Mouse (Mus musculus) kidney, postnatal 10 days (tissue): ENCODE measurements around the gene Ercc4.
A peak's percentile ranks its signal among the peaks of the same experiment; 100 is the strongest.

Experiments
- DNase-seq: peaks from one replicate; pipeline ENCODE4 v3.0.0; 2021; ENCODE audit warnings: mixed read lengths

Gene Ercc4

DNA sequence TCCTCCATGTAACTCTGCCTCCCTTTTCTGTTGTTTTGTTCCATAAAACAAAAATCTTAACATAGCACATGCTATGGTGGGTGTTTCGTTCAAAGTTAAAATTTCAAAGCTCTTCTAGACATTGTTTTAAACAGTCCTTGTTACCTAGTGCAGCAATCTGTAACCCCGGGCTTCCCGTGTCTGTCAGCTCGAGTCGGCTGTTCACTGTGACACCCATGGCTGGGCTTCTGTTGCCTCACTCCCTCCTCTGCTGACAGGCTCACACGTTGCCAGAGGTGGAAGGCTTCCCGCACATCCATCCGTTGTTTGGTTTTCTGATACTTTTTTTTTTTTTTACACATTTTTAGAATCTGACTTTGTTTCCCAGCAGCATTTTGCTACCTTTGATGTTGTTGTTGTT lies 40.5 kb downstream of the Ercc4 start:
- DNase-seq: no peak

DNA sequence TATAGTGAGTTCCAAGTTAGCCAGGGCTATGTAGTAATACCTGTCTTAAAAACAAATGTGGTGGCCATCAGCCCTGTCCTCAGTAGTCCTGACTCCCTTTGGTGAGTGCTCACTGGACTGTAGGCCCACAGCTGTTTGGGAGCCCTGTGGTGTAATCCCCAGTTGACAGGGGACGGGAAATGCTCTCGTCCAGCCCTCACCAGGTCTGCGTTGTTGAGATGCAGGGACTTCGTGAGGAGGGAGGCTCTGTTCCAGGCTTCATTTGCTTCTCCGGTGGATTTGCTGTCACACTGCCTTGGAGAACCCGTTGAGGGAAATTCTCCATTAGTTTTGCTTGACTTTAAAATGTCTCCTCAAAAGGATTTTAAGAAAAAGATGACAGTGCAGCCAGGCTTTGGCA lies 41.3 kb downstream of the Ercc4 start:
- no peak for DNase-seq

DNA sequence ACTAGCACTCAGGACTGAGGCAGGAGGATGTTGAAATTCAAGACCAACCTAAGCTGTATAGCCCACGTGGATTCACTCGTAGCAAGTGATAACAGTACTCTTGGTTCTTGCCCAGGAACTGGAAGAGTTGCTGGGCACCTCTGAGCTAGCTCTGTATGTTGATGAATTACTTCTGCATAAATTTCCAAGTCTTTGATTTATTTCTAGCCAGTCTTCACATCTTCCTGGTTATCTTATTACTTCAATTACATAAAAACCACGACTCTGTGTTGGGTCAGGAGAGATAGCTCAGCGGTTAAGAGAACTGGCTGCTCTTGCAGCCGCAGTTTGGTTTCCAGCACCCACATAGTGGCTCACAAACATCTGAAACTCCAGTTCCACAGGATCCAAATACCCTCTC lies 43.0 kb downstream of the Ercc4 start:
- no peak for DNase-seq

DNA sequence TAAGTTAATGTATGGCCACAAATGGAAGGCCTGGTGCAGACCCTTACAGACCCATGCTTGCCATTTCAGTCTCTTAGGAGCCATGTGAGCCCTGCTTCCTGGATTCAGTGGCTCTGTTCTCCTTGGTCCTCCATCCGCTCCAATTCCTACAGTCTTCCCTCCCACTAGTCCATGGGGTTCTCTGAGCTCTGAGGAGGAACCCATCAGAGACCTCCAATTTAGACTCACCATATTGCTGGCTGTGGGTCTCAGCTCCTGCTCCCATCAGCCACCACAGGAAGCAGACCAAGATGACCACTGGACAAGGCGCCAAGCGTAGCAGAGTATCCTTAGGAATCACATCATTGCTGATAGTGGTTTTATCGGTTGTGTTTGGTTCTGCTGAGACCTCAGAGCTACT lies 43.7 kb downstream of the Ercc4 start:
- DNase-seq: no peak

DNA sequence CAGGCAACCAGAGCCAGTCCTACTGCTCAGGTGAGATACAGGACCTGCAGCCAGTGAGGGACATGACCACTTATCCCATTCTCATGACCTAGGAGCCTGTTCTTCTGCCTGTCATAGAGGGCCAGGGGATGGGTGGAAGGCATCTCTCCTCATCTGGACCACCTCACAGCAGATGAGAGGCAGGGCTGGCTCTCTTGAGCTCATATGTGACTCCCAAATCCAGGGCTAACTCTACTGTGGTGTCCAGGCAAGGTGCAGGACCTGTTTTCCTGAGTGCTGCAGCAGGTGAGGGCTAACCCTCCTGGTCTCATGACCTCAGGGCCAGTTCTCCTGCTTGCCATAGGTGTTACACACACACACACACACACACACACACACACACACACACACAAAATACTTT lies 44.9 kb downstream of the Ercc4 start:
- DNase-seq: no peak

DNA sequence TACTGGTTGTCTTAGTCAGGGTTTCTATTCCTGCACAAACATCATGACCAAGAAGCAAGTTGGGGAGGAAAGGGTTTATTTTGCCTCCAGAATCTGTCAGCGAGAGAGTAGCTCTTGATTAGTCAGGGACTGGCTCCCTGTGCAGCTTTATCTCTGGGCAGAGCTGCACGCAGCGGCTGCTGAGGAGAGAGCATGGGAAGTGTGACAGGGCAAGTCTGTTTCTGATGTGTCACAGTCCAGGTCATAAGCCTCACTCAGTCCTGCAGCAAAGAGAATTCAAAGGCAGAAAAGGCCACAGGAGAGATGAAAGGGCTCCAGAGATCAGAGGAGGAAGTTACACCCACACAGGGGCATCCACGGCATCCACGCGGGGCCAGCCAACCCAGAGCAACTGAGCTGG lies 47.8 kb downstream of the Ercc4 start:
- DNase-seq: no peak

DNA sequence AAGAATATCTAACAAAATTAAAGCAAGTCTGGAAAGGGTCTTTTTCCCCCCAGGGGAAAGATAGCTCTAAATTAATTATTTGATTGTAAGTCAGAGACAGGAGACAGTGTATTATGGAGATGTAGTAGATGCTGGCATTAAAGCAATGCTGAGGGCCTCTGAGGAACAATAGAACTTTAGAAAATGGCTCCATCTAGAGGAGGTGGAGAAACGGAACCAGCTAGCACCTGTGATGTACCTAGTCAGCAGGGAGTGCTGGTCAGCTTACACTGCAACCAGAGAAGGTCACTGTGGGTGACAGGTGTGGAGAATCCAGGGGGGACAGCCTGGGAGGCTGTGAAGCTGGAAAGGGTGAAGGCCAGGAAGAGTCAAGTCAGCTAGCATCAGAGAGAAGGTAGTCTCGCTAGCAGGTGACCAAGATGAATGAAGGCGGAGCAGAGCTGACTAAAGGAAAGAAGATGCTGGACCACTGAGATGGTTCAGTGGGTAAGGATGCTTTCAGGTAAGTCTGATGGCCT lies 48.7 kb downstream of the Ercc4 start:
- no peak for DNase-seq

DNA sequence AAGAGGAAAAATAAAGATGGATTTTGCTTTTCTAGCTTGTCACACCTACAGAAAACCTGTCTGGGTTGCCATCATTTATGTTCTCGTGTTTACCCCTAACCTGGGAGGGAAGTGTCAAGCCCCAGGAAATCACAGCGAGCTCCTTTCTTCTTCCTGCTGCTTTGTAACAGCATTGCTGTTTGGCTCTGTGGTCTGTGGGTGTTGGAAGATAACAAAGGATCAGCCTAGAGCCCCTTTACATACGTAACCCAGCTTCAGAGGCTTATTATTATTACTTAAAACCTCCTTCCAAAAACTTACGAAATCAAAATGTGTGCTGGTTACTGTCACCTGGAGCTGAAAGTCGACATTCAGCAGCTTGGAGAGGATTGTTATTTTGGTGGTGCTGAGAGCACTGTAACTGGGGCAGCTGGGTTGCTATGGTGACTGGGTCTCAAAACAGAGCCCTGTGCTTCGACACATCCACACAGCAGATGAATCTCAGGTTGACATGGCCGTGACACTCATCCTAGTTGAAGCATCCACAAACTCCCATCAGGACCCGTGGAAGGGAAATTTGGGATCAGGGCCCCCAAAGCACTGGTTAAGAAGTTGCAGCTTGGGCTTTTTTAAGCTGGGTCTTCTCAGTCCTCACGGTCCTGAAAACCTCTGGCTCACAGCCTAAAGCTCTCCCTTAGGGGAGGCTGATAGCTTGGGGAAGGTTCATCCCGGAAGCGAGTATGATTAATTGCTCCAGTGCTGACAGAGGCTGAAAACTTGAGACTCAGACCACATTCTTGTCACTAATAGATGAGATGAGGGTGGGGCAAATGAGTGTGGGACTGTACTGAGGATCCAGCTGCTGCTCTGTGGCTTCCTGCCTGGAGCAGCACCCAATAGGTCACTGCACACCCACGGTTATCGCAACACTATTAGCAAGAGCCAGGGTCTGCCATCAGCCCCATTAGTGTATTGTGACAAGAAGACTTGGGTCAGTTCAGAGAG lies 49.7 kb downstream of the Ercc4 start:
- peak; percentile 73 for DNase-seq

DNA sequence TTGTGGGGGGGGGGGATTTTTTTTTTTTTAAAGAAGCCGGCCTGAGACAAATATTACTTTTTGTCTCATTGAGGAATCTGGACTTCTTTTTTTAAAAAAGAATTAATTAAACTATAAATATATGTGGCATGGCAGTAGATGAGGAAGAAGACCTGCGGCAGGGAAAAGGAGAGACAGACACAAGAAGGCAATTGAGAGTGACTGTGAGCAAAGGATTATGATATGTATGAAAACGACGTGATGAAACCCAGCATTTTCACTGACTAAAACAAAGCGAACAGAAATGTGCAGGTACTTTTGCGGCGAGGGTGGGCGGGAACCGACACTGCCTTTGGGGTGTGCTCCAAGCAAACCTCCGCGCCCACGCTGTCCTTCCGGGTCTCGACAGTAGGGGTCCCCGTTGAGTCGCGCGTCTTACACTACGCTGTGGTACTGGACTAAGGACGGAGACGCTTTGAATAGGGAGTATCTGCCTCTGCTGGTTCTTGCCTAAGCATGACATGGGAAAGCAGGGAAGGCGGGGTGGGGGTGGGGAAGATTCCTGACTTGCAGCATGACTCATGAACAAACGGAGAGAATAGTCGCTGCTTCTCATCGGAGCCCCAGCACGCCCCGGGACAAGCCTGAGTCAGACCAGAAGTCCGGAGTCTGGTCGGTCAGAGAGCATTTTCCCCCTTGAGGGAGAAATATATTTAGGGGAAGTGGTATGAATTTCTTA lies 50.6 kb downstream of the Ercc4 start:
- peak; percentile 95 for DNase-seq

DNA sequence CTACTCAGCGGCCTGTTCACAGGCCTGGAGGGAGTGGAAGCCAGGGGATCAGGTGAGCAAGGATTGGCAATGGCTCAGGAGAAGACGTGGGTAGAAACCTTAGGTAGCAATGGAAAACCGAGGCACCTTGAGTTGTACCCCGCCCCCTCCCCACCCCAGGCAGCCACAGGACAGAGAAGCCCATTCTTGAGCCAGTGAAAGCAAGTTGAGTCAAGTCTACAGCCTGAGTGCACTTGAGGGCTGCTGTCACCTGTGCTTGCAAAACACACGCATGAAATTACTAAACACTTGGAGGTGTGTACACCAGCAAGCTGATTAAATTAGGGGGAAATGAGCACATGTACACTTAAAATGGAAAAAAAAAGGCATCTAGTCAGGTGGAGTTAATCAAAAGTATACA lies 52.0 kb downstream of the Ercc4 start:
- no peak for DNase-seq

DNA sequence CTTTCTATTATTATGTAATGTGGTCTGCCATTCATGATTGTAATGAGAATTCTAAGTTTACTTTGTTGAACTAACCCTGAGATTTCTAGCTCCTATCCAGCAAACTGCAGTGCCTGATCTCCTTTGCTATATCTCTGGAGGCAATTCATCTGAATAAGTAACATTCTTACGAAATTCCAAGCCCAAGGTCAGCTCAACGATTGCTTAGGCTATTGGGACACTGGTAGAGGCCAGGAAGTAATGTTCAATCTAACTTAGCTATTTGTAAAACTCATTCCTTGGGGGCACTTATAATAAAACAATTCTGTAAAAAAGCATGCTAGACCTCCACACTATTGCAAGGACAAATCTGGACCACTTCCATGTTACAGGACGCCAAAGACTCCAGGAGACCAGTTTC lies 58.2 kb downstream of the Ercc4 start:
- no peak for DNase-seq

DNA sequence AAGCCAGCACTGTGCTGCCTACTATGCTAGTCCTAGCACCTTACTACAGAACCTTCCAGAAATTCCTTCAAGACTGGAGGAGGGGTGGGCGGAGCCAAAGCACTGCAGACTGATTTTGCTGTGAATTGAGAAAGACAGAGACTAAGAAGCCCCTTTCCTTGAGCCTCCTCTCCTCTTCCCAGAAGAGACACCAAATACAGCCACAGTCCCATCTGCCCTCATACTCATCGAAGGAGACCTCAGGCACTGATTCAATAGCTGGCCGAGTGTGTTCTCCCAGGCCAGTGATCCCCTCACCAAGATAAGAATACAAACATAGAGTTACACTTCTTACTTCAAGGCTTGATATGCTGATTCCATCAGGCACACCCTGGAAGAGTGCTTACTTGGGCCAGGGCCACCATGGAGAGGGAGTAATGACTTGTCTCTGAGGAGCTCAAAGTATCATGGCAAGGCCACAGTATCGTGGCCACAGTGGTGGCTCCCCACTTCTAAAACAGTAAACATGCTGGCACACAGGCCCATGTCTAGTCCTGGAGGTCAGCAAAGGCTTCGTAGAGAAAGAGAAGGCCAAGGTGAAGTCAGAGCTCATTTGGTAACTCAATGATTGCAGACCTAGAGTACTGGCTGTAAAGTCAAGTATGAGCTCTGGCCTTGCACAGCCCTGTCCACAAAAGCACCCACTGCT lies 63.7 kb downstream of the Ercc4 start:
- no peak for DNase-seq

DNA sequence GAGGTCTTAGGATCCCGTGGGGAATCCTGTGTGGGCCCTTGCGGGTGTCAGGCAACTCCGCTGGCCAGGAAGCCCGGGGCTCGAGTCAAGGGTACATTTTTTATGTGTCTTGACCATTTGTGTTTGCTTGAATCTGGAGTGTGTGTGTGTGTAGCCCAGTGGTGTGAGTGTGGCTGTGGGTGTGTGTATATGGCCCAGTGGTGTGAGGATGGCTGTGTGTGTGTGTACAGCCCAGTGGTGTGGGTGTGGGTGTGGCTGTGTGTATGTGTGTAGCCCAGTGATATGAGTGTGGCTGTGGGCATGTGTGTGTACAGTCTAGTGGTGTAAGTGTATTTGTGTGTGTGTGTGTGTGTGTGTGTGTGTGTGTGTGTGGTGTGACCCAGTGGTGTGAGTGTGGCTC lies 73.0 kb downstream of the Ercc4 start:
- DNase-seq: no peak

DNA sequence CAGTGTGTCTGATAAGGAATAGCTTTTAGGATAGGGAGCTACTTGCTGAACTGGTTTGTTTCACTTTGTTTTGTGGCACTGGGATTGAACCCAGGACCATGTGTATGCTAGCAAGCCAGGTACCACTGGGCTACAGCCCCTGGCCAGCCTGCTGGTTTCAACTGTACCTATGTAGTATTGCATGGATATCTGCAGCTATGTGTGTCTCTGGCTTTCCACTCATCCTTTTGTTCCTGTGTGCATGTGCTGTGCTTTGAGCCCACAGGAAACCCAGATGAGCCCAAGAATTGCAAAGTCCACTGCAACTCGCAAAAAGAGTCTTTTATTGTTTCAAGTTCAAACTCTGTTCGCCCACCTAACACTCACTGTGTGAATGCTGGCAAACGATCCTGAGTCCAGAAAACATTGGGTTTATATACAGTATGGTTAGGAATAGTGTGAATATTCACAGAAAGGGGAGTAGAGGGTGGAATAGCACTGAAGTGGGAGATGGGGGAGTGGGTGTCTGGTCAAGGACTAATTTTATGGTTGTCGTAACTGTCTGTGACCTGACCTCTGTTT lies 73.8 kb downstream of the Ercc4 start:
- no peak for DNase-seq

DNA sequence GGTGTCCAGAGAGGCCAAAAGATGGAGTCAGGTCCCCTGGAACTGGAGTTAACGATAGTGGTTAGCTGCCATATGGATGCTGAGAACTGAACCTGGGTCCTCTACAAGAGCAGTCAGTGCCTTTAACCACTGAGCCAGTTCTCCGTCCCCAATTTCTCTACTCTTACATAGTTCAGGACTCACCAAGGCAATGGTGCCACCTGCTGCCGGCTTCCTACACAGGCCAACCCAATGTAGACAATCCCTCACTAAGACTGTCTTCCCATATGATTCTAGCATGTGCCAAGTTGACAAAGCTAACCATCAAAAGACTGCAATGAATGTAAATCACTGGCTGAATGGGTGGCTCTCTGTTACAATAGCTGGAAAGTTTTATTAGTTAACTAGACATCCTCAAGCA lies 74.9 kb downstream of the Ercc4 start:
- DNase-seq: no peak

DNA sequence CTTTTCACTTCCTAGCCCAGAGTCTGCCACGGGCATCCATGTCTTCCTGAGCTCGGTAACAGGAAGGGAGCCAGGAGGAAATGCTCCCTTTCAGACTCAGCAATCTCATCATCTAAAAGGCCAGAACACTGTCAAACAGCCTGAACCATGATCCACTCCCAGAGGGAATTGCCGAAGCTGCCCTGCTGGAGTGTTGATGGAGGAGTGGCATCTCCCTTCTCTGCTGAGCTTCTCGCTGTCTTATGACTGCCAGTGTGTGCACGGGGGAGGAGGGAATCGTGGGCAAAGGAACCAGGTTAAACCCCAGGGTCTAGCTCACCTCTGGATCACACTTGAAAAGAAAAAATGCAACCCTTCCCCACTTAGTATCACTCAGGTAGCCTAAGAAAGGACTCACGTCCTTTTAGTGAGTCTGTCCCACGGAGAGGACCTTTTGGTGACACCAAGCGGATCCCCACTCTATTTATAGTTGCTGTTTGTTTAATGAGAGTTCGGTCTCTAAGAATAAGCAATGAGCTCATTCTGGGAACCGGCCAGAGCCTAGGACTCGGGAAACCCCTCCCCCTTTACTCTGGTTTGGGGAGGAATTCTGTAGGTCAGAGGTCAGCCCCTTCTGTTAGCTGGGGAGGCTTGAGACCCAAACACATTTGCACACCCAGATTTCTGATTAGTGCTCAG lies 80.1 kb downstream of the Ercc4 start:
- peak; percentile 66 for DNase-seq

DNA sequence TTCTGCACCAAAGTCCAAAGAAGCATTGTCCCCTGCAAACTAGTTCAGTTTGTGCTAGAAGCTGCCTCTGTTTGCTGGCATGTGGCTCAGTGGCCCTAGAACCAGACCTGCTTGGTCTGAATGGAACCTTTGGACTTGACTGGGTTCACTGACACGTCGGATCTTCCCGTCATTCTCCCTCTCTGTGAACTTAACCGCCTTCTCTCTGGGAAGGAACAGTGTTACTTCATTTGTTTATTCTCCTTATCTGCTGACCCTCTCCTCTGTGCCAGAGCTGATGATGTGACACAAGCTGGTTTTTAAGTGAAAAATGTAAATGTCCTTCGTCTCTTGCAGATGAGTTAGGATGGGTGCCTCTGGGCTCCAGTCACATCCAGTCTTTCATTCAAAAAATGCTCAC lies 81.0 kb downstream of the Ercc4 start:
- no peak for DNase-seq

DNA sequence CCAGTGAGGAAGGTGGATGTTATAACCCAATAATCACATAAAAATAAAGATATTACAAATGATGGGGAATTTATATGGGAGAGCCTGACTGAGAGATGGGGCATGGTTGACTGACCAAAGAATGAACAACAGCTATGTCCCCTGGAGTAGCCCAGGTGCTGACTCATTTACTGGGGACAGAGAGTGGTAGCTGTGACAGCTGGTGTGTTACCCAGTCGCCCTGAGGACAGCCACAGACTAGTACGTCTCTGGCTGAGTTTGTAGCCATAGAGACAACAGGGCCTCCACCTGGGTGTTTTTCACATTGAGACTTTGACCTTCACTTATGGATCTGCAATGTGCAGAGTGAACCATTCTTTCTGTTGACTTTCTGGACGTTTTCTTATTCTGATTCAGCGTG lies 81.7 kb downstream of the Ercc4 start:
- no peak for DNase-seq

DNA sequence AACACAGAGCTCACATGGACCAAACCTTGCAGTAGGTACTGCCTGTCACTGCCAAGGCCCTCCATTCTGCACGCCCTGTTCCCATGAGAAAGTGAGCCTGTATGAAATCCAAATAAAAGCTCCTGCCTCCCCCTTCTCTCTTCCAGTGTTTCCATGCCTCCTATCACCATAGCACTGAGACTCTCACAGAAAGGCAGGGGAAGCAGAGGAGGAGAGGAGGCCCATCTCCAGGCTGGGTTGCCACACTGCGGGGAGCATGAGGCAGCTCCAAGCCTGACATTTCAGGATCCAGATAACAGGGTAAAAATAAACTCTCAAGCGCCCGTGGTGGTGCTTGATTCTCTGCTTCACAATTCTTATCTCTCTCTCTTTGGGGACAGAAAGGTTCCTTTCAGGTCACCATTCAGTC lies 84.2 kb downstream of the Ercc4 start:
- DNase-seq: no peak

DNA sequence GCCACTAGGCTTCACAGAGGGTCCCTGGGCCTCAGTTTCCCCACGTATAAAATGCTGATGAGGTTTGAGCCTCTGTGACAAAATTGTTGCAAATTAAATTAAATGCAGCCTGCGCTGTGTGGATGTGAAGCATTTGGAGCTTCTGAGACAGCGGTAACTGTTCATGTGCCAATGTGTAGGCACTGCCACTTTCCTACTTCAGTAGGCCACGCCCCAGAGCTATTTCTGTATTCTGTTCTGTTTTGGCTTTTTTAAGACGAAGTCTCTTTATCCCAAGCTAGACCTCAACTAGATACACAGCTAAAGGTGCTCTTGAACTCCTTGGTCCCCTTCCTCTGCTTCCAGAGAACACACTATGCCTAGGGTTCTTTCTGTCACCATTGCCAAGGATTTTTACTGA lies 85.4 kb downstream of the Ercc4 start:
- no peak for DNase-seq

DNA sequence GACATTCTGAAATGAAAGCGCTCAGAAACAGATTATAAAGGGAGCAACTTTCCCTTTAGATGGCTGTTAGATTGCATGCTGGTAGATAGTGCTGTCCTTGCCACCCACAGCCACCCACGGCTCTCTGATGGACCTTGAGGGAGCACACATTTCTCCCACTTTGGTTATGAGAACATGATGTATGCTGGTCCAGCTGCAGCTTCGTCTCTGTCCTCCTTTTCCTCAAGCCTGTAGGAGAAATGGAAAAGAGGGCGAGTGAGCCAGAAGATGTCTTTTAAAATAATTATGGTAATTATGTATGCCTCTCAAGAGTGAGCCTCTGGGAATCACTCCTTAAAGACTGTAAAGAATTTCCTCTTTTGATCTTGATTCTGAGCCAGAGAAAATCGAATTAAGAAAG lies 87.1 kb downstream of the Ercc4 start:
- no peak for DNase-seq

DNA sequence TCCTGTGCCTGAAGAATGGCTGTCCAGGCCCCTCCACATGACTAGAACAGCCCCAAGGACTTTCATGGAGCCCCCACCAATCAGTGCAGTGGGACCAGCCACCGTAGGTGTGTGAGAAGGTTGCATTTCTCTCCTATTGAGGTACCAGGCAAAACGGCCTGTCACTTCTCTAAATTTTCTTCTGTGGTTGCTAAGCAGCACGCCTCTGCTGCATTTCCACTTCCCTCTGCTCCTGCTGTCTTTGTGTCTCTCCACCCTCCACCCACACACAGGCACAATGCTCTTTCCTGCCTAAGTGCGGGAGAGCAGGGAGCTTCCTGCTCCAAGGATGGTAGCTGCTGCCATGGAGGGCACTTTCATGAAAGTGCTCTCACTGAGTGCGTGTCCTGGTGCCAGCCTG lies 87.8 kb downstream of the Ercc4 start:
- peak; percentile 30 for DNase-seq

DNA sequence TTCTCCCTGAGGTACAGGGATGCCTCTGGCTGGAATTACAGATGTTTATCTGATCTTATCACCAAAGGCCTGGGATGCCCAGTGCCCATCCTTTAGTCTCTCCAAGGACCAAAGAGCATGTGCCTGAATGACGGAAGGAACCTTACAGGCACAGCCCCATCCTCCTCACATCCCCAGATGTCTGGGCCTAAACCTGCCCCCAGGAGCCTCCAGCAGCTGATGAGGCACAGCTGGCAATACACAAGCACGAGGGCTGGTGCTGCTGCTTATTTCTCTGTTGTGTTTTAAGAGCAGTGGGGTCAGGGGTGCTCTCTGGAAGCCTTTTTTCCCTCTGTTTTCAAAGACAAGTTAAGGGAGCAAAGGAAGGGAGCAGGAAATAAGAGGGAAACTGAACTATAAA lies 89.7 kb downstream of the Ercc4 start:
- DNase-seq: peak; percentile 23
